Mouse (Mus musculus): ENCODE results near the gene Tgfb1i1. TPM values are rescaled to one million over a fixed set of nuclear protein-coding genes. Genes with fewer than 3 reads are reported as not detected.

Tgfb1i1 gene
- polyA plus RNA-seq, 1 experiment from 2014 or later, result 34.3 TPM

- WGBS, result 88% methylated on average over 7 of the region's 7 CpGs
- no peak overlapping the region for H3K4me3 ChIP-seq (ENCODE audit: low read depth, low read length)
- ATAC-seq (ENCODE audit: low FRiP score), result no peak
- DNase-seq (ENCODE audit: low spot score, missing footprints), result peak; percentile 47
- no peaks in the 10 kb centered on the region for H3K9me3 ChIP-seq (ENCODE audit: control insufficient read depth, low read length)
- H3K4me2 ChIP-seq, result no peak overlapping the region
- no peaks in the 10 kb centered on the region for H3K4me1 ChIP-seq (ENCODE audit: control insufficient read depth, insufficient read depth, low read length)
- peaks cover 6% of the 10 kb centered on the region for H3K36me3 ChIP-seq (ENCODE audit: control insufficient read depth, insufficient read depth, low read length)
- H3K27ac ChIP-seq (ENCODE audit: low read depth, low read length), result no peak overlapping the region
- H3K9ac ChIP-seq (ENCODE audit: low read length), result no peak overlapping the region
- H3K27me3 ChIP-seq (ENCODE audit: control insufficient read depth, insufficient read depth, low read length), result no peaks in the 10 kb centered on the region
Measured at GRCm38 (mm10) chr7:128267813-128268212, 21.2 kb downstream of the Tgfb1i1 start.

GRCm38 (mm10) chr7:128270431-128270850 is 23.8 kb downstream of the Tgfb1i1 start:
- Histone ChIP-seq H3K36me3 (ENCODE audit: control insufficient read depth, insufficient read depth, low read length) (peaks cover 6% of the 10 kb centered on the region), H3K27ac (ENCODE audit: low read depth, low read length) (no peak overlapping the region)

GRCm38 (mm10) chr7:128271496-128271895 is 24.9 kb downstream of the Tgfb1i1 start:
- peaks cover 6% of the 10 kb centered on the region for H3K36me3 ChIP-seq (ENCODE audit: control insufficient read depth, insufficient read depth, low read length)
- DNase-seq (ENCODE audit: low spot score, missing footprints), result no peak
- WGBS, result 93% methylated on average over 9 of the region's 9 CpGs

More at GRCm38 (mm10) chr7:128270431-128270850, 23.8 kb downstream of the Tgfb1i1 start:
- ATAC-seq (ENCODE audit: low FRiP score) (peak; percentile 58; the same call in 1 of the 2 replicates), DNase-seq (ENCODE audit: low spot score, missing footprints) (peak; percentile 79)
- 62% methylated on average over 13 of the region's 13 CpGs for WGBS
- no peak overlapping the region for H3K4me3 ChIP-seq (ENCODE audit: low read depth, low read length)
- no peaks in the 10 kb centered on the region for H3K4me1 ChIP-seq (ENCODE audit: control insufficient read depth, insufficient read depth, low read length)
- H3K4me2 ChIP-seq, result no peak overlapping the region
- no peaks in the 10 kb centered on the region for H3K9me3 ChIP-seq (ENCODE audit: control insufficient read depth, low read length)
- no peak overlapping the region for H3K9ac ChIP-seq (ENCODE audit: low read length)
- no peaks in the 10 kb centered on the region for H3K27me3 ChIP-seq (ENCODE audit: control insufficient read depth, insufficient read depth, low read length)

GRCm38 (mm10) chr7:128276051-128276450 is 29.4 kb downstream of the Tgfb1i1 start:
- H3K36me3 ChIP-seq (ENCODE audit: control insufficient read depth, insufficient read depth, low read length), result peaks cover 6% of the 10 kb centered on the region
- ATAC-seq (ENCODE audit: low FRiP score), result no peak
- H3K9me3 ChIP-seq (ENCODE audit: control insufficient read depth, low read length), result no peaks in the 10 kb centered on the region
- 93% methylated on average over 6 of the region's 6 CpGs for WGBS
- peaks cover 7% of the 10 kb centered on the region; the same call in 1 of the 2 replicates for H3K27me3 ChIP-seq (ENCODE audit: control insufficient read depth, insufficient read depth, low read length)
- DNase-seq (ENCODE audit: low spot score, missing footprints), result no peak
- peaks cover 5% of the 10 kb centered on the region; the same call in 1 of the 2 replicates for H3K4me1 ChIP-seq (ENCODE audit: control insufficient read depth, insufficient read depth, low read length)
- H3K9ac ChIP-seq (ENCODE audit: low read length), result no peak overlapping the region
- H3K27ac ChIP-seq (ENCODE audit: low read depth, low read length), result no peak overlapping the region
- no peak overlapping the region for H3K4me3 ChIP-seq (ENCODE audit: low read depth, low read length)
- no peak overlapping the region for H3K4me2 ChIP-seq

More at GRCm38 (mm10) chr7:128271496-128271895, 24.9 kb downstream of the Tgfb1i1 start:
- H3K27ac ChIP-seq (ENCODE audit: low read depth, low read length), result no peak overlapping the region
- no peaks in the 10 kb centered on the region for H3K4me1 ChIP-seq (ENCODE audit: control insufficient read depth, insufficient read depth, low read length)
- no peak overlapping the region for H3K4me3 ChIP-seq (ENCODE audit: low read depth, low read length)
- no peaks in the 10 kb centered on the region for H3K27me3 ChIP-seq (ENCODE audit: control insufficient read depth, insufficient read depth, low read length)
- no peak overlapping the region for H3K4me2 ChIP-seq
- no peak overlapping the region for H3K9ac ChIP-seq (ENCODE audit: low read length)
- no peak for ATAC-seq (ENCODE audit: low FRiP score)
- no peaks in the 10 kb centered on the region for H3K9me3 ChIP-seq (ENCODE audit: control insufficient read depth, low read length)

GRCm38 (mm10) chr7:128279750-128280149 is 33.1 kb downstream of the Tgfb1i1 start:
- H3K4me3 ChIP-seq (ENCODE audit: low read depth, low read length), result no peak overlapping the region
- H3K27me3 ChIP-seq (ENCODE audit: control insufficient read depth, insufficient read depth, low read length), result peaks cover 11% of the 10 kb centered on the region
- no peak overlapping the region for H3K27ac ChIP-seq (ENCODE audit: low read depth, low read length)
- peaks cover 12% of the 10 kb centered on the region for H3K4me1 ChIP-seq (ENCODE audit: control insufficient read depth, insufficient read depth, low read length)
- ATAC-seq (ENCODE audit: low FRiP score) (no peak), DNase-seq (ENCODE audit: low spot score, missing footprints) (no peak)
- WGBS, result 79% methylated on average over 4 of the region's 4 CpGs
- H3K36me3 ChIP-seq (ENCODE audit: control insufficient read depth, insufficient read depth, low read length), result no peaks in the 10 kb centered on the region; the same call in 1 of the 2 replicates
- no peak overlapping the region for H3K9ac ChIP-seq (ENCODE audit: low read length)
- H3K4me2 ChIP-seq, result no peak overlapping the region
- H3K9me3 ChIP-seq (ENCODE audit: control insufficient read depth, low read length), result no peaks in the 10 kb centered on the region

- Histone ChIP-seq H3K27ac (ENCODE audit: low read depth, low read length) (no peak overlapping the region), H3K27me3 (ENCODE audit: control insufficient read depth, insufficient read depth, low read length) (peaks cover 13% of the 10 kb centered on the region), H3K4me1 (ENCODE audit: control insufficient read depth, insufficient read depth, low read length) (peaks cover 12% of the 10 kb centered on the region), H3K9me3 (ENCODE audit: control insufficient read depth, low read length) (no peaks in the 10 kb centered on the region), H3K9ac (ENCODE audit: low read length) (no peak overlapping the region), H3K4me2 (no peak overlapping the region), H3K36me3 (ENCODE audit: control insufficient read depth, insufficient read depth, low read length) (no peaks in the 10 kb centered on the region), H3K4me3 (ENCODE audit: low read depth, low read length) (no peak overlapping the region)
- DNase-seq (ENCODE audit: low spot score, missing footprints), result no peak
- no peak for ATAC-seq (ENCODE audit: low FRiP score)
- 74% methylated on average over 11 of the region's 11 CpGs for WGBS
Measured at GRCm38 (mm10) chr7:128281765-128282164, 35.2 kb downstream of the Tgfb1i1 start.

GRCm38 (mm10) chr7:128282532-128283244 is 36.1 kb downstream of the Tgfb1i1 start:
- peaks cover 13% of the 10 kb centered on the region for H3K27me3 ChIP-seq (ENCODE audit: control insufficient read depth, insufficient read depth, low read length)
- ATAC-seq (ENCODE audit: low FRiP score) (0 out of 2 replicates have a peak, but pooled peaks have one; percentile 46), DNase-seq (ENCODE audit: low spot score, missing footprints) (peak; percentile 89)

GRCm38 (mm10) chr7:128284047-128284446 is 37.4 kb downstream of the Tgfb1i1 start:
- ATAC-seq (ENCODE audit: low FRiP score) (no peak), DNase-seq (ENCODE audit: low spot score, missing footprints) (no peak)
- H3K4me3 ChIP-seq (ENCODE audit: low read depth, low read length), result no peak overlapping the region
- H3K9me3 ChIP-seq (ENCODE audit: control insufficient read depth, low read length), result no peaks in the 10 kb centered on the region
- H3K36me3 ChIP-seq (ENCODE audit: control insufficient read depth, insufficient read depth, low read length), result no peaks in the 10 kb centered on the region
- peaks cover 13% of the 10 kb centered on the region for H3K27me3 ChIP-seq (ENCODE audit: control insufficient read depth, insufficient read depth, low read length)
- H3K4me1 ChIP-seq (ENCODE audit: control insufficient read depth, insufficient read depth, low read length), result peaks cover 16% of the 10 kb centered on the region
- no peak overlapping the region for H3K9ac ChIP-seq (ENCODE audit: low read length)
- H3K27ac ChIP-seq (ENCODE audit: low read depth, low read length), result no peak overlapping the region
- WGBS, result 56% methylated on average over 5 of the region's 5 CpGs
- no peak overlapping the region for H3K4me2 ChIP-seq

More at GRCm38 (mm10) chr7:128282532-128283244, 36.1 kb downstream of the Tgfb1i1 start:
- peak overlapping the region; percentile 54; the same call in 1 of the 2 replicates for H3K27ac ChIP-seq (ENCODE audit: low read depth, low read length)
- H3K4me1 ChIP-seq (ENCODE audit: control insufficient read depth, insufficient read depth, low read length), result peaks cover 10% of the 10 kb centered on the region
- H3K9me3 ChIP-seq (ENCODE audit: control insufficient read depth, low read length), result no peaks in the 10 kb centered on the region
- H3K9ac ChIP-seq (ENCODE audit: low read length), result 0 out of 2 replicates have a peak overlapping the region, but pooled peaks have one; percentile 30
- no peaks in the 10 kb centered on the region for H3K36me3 ChIP-seq (ENCODE audit: control insufficient read depth, insufficient read depth, low read length)
- no peak overlapping the region for H3K4me2 ChIP-seq
- WGBS, result 5% methylated on average over 7 of the region's 7 CpGs
- no peak overlapping the region for H3K4me3 ChIP-seq (ENCODE audit: low read depth, low read length)

- 90% methylated on average over 8 of the region's 8 CpGs for WGBS
- no peak overlapping the region for H3K27ac ChIP-seq (ENCODE audit: low read depth, low read length)
Measured at GRCm38 (mm10) chr7:128285060-128285459, 38.4 kb downstream of the Tgfb1i1 start.

More at GRCm38 (mm10) chr7:128285060-128285459, 38.4 kb downstream of the Tgfb1i1 start:
- no peak for DNase-seq (ENCODE audit: low spot score, missing footprints)
- Histone ChIP-seq H3K4me2 (no peak overlapping the region), H3K27me3 (ENCODE audit: control insufficient read depth, insufficient read depth, low read length) (peaks cover 11% of the 10 kb centered on the region), H3K9me3 (ENCODE audit: control insufficient read depth, low read length) (no peaks in the 10 kb centered on the region), H3K4me1 (ENCODE audit: control insufficient read depth, insufficient read depth, low read length) (peaks cover 17% of the 10 kb centered on the region), H3K36me3 (ENCODE audit: control insufficient read depth, insufficient read depth, low read length) (no peaks in the 10 kb centered on the region), H3K4me3 (ENCODE audit: low read depth, low read length) (no peak overlapping the region), H3K9ac (ENCODE audit: low read length) (no peak overlapping the region)
- no peak for ATAC-seq (ENCODE audit: low FRiP score)

Data from midbrain, embryonic 11.5 days (tissue).